Mouse (Mus musculus) cerebellum, adult (tissue): ENCODE data around the gene Mitf.

Experiments used
- ATAC-seq: cut with Nextera tagmentation; 2 replicates; pipeline ENCODE4 v1.9.2; 2017; ENCODE audit warnings: mild to moderate bottlenecking, moderate library complexity, mixed read lengths; ENCODE audit not compliant: insufficient number of reproducible peaks, low FRiP score, low TSS enrichment

Gene Mitf

GRCm38 (mm10) chr6:97820505-97820904 is 13.7 kb downstream of the Mitf start:
- ATAC-seq, result no peak

DNA sequence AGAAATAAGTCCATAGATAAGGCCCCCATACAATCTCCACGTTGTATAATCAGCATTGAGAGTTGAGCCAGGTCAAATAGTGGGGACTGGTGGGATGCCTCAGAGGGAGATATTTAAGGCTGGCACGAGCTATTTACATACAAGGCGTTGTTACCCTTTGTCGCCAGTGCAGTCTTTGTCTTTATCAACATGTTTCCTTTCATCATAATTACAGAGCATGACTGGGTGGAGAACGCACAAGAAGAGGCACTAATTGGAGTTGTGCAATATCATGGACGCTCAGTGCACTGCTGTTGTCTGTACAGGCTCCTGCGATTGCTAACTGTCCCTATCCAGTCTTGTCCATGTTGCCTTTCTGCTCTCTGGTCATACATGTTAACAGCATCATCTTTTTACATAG is 15.0 kb downstream of the Mitf start:
- ATAC-seq, result no peak

DNA sequence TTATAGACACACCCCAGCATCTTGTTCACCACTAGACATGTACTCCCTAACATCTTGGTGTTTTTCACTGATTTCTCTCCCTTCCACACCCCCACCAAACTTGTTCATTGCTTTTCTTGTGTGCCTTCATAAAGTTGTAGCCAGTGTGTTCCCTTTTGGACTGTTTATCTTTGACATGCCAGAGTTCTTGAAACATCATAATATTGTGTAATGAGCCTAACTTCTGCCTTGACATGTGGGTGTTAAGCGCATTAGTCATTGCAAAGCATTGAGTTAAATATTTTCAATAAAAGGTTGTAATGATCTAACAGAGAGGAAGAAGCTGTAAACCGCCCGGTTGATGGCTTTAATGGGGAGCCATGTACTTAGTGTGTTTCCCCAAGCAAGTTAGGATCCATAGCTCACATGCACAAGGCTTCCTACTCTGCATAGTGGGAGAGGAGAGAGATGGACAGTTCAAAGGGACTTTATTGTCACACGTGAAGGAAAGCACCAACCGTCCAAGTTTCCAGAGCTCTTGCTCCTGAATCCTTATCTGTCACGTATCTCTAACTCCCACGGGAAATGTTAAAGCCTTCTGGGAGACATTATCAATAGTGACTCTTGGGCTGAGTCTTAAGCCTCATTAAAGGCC is 19.9 kb downstream of the Mitf start:
- ATAC-seq, result no peak

GRCm38 (mm10) chr6:97828021-97828420 is 21.2 kb downstream of the Mitf start:
- ATAC-seq, result no peak

DNA sequence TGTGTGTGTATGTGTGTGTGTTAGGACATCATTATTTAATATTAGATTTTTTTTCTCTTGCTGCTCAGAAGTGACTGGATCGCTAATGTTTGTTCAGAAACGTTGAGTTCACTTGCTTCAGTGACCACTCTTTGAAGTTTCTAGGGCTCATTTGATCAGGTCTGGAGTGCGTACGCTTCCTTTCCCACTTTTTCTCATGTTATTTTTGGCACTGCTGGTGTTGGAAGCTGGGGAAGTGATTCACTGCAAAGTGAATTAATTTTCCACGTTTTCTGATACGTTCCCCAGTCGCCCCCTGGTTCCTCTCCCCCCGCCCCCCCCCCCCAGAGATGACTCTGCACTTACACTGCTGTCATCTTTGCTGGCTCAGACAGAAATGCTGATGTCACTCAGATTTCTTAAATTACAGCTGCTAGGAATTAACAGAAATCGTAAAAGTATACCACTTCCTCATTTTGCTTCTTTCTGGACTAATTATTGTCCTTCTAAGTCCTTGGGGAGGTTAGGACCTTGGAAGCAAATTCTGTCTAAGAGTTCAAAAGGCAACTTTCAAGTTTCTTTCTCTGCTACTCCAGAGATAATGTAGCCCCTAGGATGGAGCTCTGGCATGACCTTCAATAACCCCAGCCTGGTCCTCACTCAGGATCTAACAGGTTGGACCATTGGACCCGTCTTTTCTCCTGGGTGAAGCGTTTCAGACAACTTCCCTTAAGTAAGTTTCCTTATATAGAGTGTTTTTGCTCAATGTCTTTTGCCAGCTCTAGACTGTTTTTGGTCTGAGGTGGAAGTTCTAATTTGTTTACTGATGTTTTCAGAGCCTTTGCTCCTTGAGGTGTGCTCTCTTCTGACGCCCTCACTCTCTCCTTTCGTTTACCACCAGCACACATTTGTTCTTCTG is 22.2 kb downstream of the Mitf start:
- no peak for ATAC-seq

GRCm38 (mm10) chr6:97832501-97832900 is 25.6 kb downstream of the Mitf start:
- ATAC-seq, result no peak

DNA sequence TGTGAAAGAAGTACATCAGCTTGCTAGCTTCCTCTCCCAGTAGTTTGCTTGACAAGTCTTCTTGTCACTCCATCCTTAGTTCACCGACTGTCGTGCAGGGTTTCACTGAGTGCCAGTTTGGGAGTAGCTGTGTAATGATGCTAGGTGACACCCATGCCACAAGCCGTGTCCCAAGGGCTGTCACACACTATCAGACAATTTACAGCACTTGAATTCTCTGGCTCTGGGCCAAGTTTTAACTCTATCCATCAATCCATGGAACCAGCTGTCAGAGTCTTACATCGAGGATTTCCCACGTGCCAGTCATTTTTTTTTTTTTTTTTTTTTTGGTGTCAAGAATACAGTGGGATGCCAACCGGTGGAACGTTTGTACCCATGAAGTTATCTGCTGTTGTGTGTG is 29.3 kb downstream of the Mitf start:
- no peak for ATAC-seq

DNA sequence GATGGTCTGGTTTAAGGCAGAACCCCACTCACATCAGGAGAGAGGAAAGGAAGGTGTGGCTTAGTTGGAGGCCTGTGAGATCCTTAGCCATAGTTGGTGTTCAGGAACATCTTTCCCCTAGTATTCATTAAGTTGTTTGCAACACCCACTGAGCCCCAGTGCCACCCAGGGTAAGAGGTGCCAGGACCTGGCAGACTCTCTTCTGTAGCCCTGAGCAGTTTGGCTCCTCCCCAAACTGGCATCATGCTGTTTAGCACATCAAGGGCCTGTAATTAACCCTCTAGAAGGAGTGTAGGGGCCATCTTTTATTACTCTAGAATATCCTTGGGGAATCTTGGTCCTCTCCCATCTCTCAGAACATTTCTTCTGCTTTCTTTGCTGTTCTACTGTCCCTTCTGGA is 30.9 kb downstream of the Mitf start:
- ATAC-seq, result peak; percentile 37; the same call in 1 of the 2 replicates

- ATAC-seq, result no peak
These were observed 32.7 kb downstream of the Mitf start for GRCm38 (mm10) chr6:97839568-97839967.

DNA sequence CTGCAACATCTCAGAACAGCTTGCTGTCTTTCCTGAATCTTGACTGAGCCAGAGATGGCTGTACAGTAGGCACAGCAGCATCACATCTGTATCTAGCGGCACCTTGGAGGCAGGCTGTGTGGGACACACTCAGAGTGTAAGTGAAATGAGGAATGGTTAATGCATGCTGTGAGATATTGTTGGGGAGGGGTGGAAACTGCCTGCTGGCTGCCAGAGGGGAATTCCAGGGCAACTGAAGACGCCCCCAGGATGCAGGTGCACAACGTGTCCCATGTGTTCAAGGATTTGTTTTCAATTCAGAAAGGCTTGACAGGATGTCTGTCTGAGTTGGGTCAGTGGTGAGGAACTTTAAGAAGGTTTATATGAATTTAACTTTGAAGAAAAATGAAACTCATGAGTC is 37.3 kb downstream of the Mitf start:
- no peak for ATAC-seq

DNA sequence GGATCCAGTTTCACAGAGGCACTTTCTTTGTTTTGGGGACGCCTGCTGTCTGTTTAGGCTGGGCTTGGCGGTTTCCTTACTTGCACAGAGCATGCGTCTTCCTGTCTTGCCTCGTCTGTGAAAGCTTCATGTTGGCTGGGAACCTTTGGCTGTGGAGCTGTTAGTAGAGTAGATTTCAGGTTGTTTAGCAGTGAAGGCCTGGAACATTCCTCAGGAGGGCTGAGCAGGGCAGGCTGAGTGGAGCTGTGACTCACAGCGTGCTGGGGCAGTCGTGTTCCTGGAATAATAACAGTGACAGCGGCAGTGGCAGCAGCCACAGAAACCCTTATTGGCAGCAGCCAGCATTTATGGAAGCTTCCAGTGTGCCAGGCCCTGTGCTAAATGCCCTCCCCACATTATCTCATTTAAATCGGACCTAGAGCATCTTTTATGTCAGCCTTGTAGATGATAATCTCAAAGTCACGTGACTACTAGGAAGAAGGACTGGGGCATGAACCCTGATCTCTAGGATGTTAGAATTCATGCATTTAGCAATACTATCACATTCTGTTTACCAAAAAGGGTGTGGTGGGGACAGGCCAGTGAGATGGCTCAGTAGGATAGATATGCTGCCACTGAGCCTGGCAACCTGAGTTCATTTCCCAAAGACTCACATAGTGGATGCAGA is 41.5 kb downstream of the Mitf start:
- 0 out of 2 replicates have a peak, but pooled peaks have one; percentile 22 for ATAC-seq

- ATAC-seq, result no peak
These were observed 47.4 kb downstream of the Mitf start for GRCm38 (mm10) chr6:97854236-97854635.

DNA sequence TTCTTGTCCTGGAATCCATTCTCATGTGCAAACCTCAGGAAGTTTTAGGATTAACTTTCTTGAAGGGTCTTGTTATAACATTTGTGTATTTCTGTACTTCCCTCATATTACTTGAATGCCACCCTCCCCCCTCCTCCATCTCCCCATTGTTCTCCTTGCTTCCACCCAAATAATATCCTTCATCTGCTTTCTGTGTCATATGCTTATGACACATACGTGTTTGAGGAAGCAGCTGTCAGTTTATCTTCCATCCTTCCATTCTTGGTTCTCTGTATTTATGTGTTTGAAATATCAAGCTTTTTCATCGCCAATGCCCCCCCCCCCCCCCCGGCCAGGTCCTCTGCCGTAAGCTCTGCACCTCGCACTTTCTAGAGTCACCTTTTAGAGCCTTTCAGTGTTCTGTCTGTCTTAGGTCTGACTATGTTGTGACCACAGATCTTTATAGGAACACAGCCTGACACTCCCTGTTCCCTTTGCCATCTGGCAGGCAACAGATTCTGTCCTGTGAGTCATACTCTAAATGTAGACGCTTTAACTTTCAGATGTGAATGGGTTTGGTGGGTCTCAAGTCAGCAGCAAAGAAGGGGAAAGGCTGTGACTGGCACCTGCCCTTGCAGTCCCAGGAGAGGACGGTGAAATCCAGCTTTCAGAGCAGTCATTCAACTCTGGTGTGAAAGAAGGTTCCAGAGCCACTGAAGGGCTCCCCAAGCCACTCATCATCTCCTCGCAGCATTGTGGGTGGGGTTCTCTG is 48.7 kb downstream of the Mitf start:
- peak; percentile 68; the same call in 1 of the 2 replicates for ATAC-seq

GRCm38 (mm10) chr6:97856502-97856901 is 49.6 kb downstream of the Mitf start:
- ATAC-seq, result no peak

DNA sequence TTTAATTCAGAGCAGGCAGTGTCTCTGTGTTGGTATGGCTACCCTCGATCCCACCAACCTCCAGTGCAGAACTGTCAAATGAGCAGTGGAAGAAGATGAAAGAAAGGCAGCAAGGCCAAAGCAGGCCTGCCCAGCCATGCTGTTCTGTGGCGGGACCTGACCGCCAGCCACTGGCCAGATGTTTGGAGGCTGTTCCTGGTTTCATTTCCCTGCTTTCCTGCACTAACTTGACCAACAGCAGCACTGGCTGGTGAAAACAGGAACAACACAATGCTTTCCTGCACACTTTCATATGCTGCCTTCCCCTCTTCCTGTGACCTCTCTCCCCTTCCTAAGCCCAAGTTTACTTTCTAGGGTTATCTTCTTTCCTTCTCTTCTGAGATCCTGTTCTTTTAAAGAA is 50.8 kb downstream of the Mitf start:
- ATAC-seq, result no peak

GRCm38 (mm10) chr6:97866575-97866974 is 59.7 kb downstream of the Mitf start:
- ATAC-seq, result no peak

DNA sequence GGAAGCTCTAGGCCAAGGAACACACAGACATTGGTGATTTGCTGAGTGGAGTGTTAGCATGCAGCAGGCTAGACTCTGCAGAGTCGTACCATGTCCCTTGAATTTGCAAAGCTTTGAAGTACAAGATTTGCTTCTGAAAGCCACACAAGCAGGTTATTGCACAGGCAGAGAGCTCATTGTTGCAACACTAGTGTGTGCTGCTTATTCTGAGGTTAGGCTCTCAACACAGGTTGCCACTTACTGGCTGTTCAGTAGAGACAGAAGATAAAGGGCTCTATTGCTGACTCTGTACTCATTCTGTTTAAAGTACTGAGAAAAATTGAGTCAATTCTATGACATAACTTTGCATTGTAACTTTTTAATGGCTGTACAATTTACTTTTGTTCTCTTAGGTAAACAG is 61.2 kb downstream of the Mitf start:
- no peak for ATAC-seq

DNA sequence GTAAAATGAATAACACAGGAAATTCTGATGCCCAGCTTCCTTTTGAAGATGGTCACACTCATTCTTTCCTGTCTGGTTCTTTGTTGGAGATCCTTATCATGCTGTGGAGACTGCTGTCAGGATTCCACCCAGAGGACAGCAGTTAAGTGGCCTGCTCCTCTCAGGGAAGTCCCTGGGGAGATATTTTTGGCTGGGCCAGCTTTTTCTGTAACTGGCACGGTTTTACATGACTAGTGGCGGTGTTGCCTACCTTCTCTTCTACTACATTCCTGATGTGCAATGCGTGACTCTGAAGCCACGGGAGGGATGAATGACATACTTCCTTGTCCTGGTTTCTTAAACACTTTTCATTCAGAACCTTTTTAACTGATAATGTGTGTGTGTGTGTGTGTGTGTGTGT is 63.1 kb downstream of the Mitf start:
- no peak for ATAC-seq

GRCm38 (mm10) chr6:97871296-97872030 is 64.6 kb downstream of the Mitf start:
- ATAC-seq, result no peak

- ATAC-seq, result no peak
These were observed 66.2 kb downstream of the Mitf start for GRCm38 (mm10) chr6:97873102-97873501.
